Mouse (Mus musculus): ENCODE data around the gene Hist1h3c.
"Not testable (repeated sequence)": the region's sequence is repeated elsewhere in the genome, so short reads cannot be mapped to it uniquely, and the experiment has no call there.

Hist1h3c gene

GRCm38 (mm10) chr13:23739922-23740252, 5.5 kb downstream of the Hist1h3c start:
- no peak for DNase-seq (ENCODE audit: low spot score)

GRCm38 (mm10) chr13:23739069-23739921, 6.1 kb downstream of the Hist1h3c start:
- DNase-seq (ENCODE audit: low spot score), result peak; percentile 91

DNA sequence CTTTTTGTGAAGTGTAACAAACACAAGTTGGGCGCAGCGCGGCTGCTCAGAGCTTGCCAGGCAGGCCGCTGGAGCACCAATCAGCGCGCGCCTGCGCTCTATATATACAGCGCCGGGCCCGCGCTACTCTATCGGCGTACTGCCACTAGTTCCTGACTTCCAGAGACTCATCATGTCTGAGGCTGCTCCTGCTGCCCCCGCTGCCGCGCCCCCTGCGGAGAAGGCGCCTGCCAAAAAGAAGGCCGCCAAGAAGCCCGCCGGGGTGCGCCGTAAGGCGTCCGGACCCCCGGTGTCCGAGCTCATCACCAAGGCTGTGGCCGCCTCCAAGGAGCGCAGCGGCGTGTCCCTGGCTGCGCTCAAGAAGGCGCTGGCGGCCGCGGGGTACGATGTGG, 6.7 kb downstream of the Hist1h3c start, which contains the start of gene Hist1h1c:
Gene Hist1h1c, plus strand, starts transcription at position 132 of the 392 bp plus-strand sequence.
- peak; percentile 98 for DNase-seq (ENCODE audit: low spot score)

DNA sequence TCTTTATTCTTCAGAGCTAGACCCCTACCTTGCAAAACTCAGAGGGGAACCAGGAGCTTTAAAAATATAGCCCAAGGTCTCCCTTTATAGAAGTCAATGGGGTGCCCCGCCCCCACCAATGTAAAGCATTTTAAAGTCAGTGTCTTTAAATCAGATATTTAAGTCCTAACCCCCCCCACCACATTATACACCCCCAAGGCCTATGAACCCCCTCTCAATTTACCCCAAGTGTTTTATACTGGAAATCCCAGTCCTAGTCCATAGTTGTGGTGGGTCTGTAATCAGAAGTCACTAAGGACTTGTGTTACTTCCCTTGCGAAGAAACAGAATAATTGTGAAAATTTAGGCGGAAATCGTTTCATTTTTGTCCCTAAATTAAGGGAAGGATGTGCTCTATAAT, 7.4 kb downstream of the Hist1h3c start:
- no peak for DNase-seq (ENCODE audit: low spot score)

- DNase-seq (ENCODE audit: low spot score), result no peak
Observed at GRCm38 (mm10) chr13:23737091-23737490, 8.3 kb downstream of the Hist1h3c start.

DNA sequence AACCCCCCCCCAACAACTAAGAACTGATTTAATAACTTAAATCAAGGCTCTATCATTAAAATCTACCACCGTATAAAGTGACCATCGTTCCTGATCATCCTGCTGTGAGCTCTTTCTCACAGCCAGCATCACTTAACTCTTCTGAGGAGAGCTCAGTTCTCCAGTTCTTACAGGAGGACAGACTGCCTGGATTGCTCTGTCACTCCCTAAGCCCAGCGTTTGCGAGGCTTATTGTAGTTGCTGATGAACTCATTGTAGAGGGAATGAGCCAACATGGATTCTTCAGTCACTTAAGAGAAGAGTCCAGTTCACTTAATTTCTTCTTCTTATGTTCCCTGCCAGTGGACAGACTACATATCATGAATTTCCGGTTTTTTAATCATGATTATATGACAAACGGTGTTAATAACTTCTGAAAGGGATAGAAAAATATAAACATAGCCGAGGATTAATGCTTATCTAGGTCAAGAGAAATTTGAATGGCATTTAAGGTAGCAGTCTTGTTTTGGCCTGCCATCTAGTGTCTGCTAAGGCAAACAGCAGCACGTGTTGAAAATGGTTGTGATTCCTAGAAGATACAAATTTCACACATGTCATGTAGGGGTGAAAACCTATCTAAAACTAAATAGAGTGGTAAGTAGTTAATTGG, 13.1 kb downstream of the Hist1h3c start:
- DNase-seq (ENCODE audit: low spot score), result no peak

GRCm38 (mm10) chr13:23730479-23730878, 14.9 kb downstream of the Hist1h3c start:
- no peak for DNase-seq (ENCODE audit: low spot score)

GRCm38 (mm10) chr13:23729706-23730105, 15.7 kb downstream of the Hist1h3c start:
- DNase-seq (ENCODE audit: low spot score), result no peak

DNA sequence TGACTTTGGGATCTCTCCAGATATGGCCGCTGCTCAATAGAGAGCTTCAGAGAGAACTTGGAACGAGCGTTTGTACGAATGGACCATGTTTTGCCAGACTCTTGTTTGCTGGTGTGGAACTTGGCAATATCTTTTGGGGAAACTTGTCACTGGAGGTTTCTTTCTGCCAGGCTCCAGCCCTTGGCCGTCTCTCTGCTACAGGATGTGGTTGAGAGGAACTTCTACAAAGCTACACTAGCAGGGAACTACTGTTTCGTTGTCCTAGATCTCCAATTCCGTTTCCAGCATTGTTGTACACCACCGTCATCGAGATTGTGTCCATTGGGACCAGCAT, 16.2 kb downstream of the Hist1h3c start:
- DNase-seq (ENCODE audit: low spot score), result no peak

DNA sequence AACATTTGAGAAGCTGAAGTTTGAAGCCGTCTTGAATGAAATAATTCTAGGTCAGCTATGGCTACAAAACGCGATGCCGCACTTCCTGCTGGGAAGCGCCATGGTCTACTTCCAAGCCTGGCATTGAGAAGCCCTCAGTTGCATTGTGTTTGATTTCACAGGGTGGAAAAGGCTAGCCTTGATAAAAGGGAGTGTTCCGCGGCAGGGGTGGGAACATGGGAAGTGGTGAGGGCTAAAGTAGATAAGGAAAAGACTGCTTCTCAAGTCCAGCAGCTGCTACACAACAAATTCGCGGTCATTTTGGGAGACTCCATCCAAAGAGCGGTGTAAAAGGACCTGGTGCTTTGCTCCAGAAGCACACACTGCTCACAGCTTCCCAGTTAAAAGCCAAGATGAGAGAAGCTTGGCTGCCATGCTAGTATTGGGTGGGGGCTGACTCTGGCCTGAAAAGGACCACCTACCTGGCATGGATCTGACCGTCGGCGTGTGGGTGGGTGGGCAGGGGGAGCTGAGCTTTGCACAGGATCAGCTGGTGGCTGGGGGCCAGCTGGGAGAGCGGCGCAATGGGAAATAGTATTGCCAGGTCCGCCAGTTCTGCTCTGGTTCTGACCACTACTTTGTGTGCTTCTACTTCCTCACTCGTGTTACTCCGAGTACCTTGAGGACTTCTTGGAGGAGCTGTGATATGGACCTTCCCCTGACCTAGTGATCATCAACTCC, 16.8 kb downstream of the Hist1h3c start:
- no peak for DNase-seq (ENCODE audit: low spot score)

DNA sequence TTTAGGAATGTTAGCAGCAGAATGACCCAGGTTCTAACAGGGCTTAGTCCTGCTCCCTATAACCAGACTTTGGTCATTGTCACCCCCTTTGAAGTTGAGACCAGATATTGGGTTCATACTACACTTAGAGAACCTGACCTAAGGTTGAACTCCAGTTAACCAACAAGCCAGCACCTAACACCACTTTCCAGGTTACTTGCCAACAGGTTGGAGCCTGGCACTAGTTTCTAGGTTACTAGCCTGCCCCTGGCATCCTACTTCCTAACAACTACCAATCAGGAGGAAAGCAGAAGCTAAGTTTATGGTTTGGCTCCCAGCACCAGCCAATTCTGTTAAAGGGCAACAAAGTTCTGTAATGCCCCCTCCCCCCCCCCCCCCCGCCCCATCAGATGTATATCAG, 20.2 kb downstream of the Hist1h3c start:
- no peak for DNase-seq (ENCODE audit: low spot score)

- DNase-seq (ENCODE audit: low spot score), result no peak
Observed at GRCm38 (mm10) chr13:23724239-23724638, 21.2 kb downstream of the Hist1h3c start.

- DNase-seq (ENCODE audit: low spot score), result not testable (repeated sequence)
Observed at GRCm38 (mm10) chr13:23717593-23718245, 27.7 kb downstream of the Hist1h3c start.

GRCm38 (mm10) chr13:23717176-23717575, 28.2 kb downstream of the Hist1h3c start:
- DNase-seq (ENCODE audit: low spot score), result no peak

GRCm38 (mm10) chr13:23716261-23717042, 28.9 kb downstream of the Hist1h3c start:
- no peak for DNase-seq (ENCODE audit: low spot score)

DNA sequence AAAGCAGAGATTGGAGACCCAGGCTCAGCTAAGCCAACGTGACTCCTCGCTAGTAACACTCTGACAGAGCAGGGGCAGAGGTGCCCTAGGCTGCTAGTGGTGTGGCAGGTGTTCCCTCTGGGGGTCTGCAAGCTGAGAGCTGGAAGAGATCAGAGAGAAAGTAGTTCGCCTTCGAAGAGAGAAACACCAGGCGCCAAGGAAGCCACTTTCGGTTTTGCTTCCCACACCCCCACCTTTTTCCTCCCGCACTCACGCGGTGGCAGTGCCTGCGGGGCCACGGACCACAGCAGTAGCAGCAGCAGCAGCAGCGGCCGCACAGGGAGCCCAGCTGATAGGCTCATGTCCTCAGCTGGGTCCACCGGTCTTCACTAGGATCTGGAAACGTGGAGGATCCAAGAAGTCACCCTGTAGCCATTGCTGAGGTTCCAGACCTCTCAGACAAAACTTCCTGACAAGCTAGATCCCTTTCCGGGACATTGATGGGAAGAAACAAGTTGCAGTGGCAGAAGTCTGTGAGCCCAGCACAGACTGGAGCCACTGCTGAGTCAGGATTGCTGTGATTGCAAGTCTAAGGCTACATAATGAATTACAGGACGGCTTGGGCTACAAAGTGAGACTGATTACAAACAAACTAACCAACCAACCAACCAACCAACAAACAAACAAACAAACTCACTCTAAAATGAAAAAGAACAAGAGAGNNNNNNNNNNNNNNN, 34.9 kb downstream of the Hist1h3c start, which contains the start of gene Hfe:
Gene Hfe, minus strand, starts transcription at position 481 of the 716 bp plus-strand sequence.
- peak; percentile 35 for DNase-seq (ENCODE audit: low spot score)

DNA sequence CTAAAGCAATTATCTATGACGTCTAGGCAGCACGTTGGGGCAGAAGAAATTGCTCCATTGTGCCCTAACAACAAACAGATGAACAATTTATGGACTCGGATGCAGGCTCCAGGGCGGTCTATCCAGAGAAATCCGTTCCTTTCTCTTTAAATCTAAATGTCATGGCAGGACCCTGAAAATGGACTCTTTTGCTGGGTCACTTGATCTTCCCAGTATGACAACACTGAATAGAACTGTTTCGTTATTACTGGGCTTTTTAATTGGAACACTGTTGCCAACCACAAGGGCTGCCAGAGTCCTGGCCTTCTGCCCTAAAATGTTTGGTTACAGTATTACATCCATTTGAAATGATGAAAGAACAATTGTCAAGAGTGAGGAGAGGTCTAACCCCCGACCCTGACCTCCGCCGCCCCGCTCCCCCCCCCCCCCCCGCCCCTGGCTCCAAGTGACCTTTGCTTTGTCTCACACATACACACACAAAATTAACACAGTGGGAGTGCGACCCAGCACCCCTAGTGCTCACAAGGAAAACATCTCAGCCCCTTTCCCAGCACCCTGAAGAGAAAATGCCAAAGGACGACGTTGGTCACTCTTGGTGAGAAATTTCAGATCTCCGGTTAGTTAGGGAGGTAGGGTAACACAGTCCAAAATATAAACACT, 35.6 kb downstream of the Hist1h3c start:
- no peak for DNase-seq (ENCODE audit: low spot score)

DNA sequence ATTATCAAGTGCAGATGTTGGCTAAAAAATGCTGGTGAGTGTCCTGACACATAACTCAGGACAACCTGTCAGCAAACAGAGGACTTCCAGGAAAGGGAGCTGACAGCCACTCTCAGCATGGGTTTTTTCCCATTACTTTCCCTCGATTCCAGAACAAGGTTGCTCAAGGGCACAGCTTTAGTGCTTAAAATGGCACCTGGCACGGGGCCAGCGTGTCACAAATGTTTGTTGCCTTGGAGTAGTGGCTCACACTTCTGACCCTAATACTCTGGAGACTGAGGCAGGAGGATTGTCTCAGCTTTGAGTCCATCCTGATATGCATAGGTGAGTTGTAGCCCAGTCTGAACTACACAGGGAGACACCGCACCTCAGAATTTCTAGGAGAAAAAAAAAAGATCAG, 36.7 kb downstream of the Hist1h3c start:
- no peak for DNase-seq (ENCODE audit: low spot score)

- DNase-seq (ENCODE audit: low spot score), result no peak
Observed at GRCm38 (mm10) chr13:23708041-23708440, 37.4 kb downstream of the Hist1h3c start.

DNA sequence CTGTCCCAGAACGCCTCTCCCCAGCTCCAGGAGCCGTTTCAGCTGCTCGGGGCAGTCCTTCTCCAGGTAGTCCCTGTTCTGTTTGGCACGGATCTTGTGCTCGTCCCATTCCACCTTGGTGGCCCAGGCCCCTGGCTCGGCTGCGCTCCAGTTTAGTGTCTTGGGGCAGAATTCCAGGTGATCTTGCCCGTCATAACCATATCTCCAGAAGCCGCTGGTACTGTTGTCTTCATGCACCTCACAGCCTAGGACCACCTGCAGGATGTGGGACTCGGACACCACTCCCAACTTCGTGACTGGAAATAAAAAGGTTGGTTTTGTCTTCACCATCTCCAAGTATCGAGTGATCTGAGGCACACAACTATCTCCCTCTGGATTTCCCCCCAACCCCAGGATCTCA, 38.6 kb downstream of the Hist1h3c start:
- no peak for DNase-seq (ENCODE audit: low spot score)

All from spleen, adult 12 weeks (tissue).